Mouse (Mus musculus) liver, postnatal 0 days (tissue): ENCODE results near the gene Lrrc4c. TPM values are rescaled to one million over a fixed set of nuclear protein-coding genes. Genes with fewer than 3 reads are reported as not detected.

Experiments
- ATAC-seq: fragments of 200-750 bp; cut with Nextera tagmentation; 2 replicates; pipeline ENCODE4 v1.8.0; 2017; ENCODE audit warnings: mild to moderate bottlenecking, moderate library complexity
- DNase-seq: peaks from one replicate; pipeline ENCODE4 v3.0.0-alpha.2; 2016
- H3K27ac ChIP-seq: fragments of 300-500 bp; sonication (generic); 2 replicates; pipeline ENCODE4 v1.5.1; 2014; ENCODE audit warnings: antibody characterized with exemption, moderate library complexity, mild to moderate bottlenecking, low read depth
- H3K27me3 ChIP-seq: fragments of 300-500 bp; sonication (generic); 2 replicates; pipeline ENCODE4 v1.6.1; 2014; ENCODE audit warnings: low read length, control low read depth, mixed read lengths; ENCODE audit not compliant: insufficient read depth
- H3K36me3 ChIP-seq: fragments of 300-500 bp; sonication (generic); replicated peaks from 2 replicates; pipeline ENCODE4 v1.6.1; 2014; ENCODE audit warnings: mild to moderate bottlenecking, control low read depth, low read length, moderate library complexity, mixed read lengths; ENCODE audit not compliant: insufficient read depth
- H3K4me1 ChIP-seq: fragments of 300-500 bp; sonication (generic); 2 replicates; pipeline ENCODE4 v1.6.1; 2014; ENCODE audit warnings: antibody characterized with exemption, mild to moderate bottlenecking, control low read depth; ENCODE audit not compliant: insufficient read depth
- H3K4me2 ChIP-seq: fragments of 300-500 bp; sonication (generic); 2 replicates; pipeline ENCODE4 v1.6.1; 2014; ENCODE audit warnings: low read depth, mild to moderate bottlenecking, low read length, moderate library complexity, mixed read lengths
- H3K4me3 ChIP-seq: fragments of 300-500 bp; sonication (generic); 2 replicates; pipeline ENCODE4 v1.5.1; 2014; ENCODE audit warnings: low read depth, low read length
- H3K9ac ChIP-seq: fragments of 300-500 bp; sonication (generic); replicated peaks from 2 replicates; pipeline ENCODE4 v1.6.1; 2014; ENCODE audit warnings: mild to moderate bottlenecking, moderate library complexity
- H3K9me3 ChIP-seq: fragments of 300-500 bp; sonication (generic); 2 replicates; pipeline ENCODE4 v1.6.1; 2016; ENCODE audit warnings: mild to moderate bottlenecking, control low read depth, low read length, mixed read lengths
- CTCF ChIP-seq: sonication (generic); IDR thresholded peaks from 2 replicates; pipeline ENCODE4 v1.5.1; 2016; ENCODE audit warnings: antibody characterized with exemption, low read depth
- EP300 ChIP-seq: IDR thresholded peaks from 2 replicates; pipeline ENCODE4 v1.6.1; 2016; ENCODE audit warnings: antibody characterized with exemption, low read depth, mild to moderate bottlenecking
- WGBS: fragments of 180-500 bp; shearing (Covaris S2); extraction: QIAGEN DNeasy Blood & Tissue Kit; methylation state at CpG from one replicate; pipeline ENCODE4 v1.1.7; 2014; ENCODE audit not compliant: insufficient replicate concordance; 5-methylcytosine and 5-hydroxymethylcytosine counted together
- polyA plus RNA-seq: library from polyadenylated mRNA; unstranded; fragments of >200 nt; fragmentation: Nextera tagmentation; extraction: Ambion mirVana; gene quantifications from 2 replicates; pipeline ENCODE4 v1.2.1, GENCODE M21; 2015

The Lrrc4c gene
- polyA plus RNA-seq = 0.27 and 0.36 TPM in 2 replicates

DNA sequence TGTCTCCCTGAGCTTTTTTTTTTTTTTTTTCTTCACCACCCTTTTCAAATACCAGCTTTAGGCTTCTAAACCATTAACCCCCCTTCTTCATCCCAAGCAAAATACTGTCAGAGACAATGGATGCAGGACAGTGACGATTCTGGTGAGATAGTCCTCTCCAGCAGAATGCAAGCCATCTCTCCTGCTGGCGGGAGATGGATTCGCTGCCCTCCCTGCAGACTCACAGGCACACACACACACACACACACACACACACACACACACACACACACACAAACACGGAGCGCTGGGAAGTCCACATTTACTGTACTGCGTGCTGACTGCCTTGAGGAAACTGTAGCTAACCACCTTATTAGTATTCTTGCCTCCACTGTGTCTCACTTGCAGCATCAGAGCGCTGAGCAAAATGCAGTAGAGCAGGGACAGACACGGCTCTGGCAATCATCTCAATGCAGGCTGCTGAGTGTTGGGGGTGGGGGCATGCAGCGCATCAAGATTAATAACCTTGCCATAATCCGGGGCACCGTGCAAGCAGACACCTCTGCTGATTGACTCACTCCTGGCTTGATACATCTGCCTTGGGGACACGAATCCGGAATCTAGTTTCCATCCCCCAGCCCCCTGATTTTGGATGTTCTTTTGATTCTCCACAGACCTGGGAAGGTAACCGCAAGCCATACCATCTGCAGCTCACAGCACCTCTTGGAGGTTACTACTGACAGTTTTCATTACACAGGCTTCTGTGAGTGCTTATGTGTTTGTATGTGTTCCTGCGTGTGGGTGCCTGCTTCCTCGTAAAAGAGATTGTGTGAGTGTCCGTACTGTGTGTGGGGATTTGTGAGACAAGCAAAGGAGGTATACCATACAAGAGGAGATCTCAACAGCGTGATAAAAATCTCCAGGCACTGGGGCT, at the start of gene Lrrc4c:
Gene Lrrc4c (plus strand): TSS at position 783 of the 913 bp plus-strand sequence.
- TF ChIP-seq CTCF (no peak), EP300 (no peak)
- Histone ChIP-seq H3K9ac (no peak within 1 kb of the TSS), H3K27ac (no peak within 1 kb of the TSS), H3K4me3 (no peak within 1 kb of the TSS), H3K4me2 (no peak within 1 kb of the TSS), H3K36me3 (no peaks in the 10 kb centered on the region), H3K27me3 (no peaks in the 10 kb centered on the region), H3K4me1 (no peaks in the 10 kb centered on the region), H3K9me3 (no peaks in the 10 kb centered on the region)
- WGBS = 14% methylated on average over 18 of the region's 18 CpGs
- ATAC-seq (no peak), DNase-seq (no peak)

- TF ChIP-seq CTCF (no peak), EP300 (no peak)
- no peaks in the 10 kb centered on the region for H3K36me3 ChIP-seq
- no peaks in the 10 kb centered on the region for H3K4me1 ChIP-seq
- no peaks in the 10 kb centered on the region for H3K27me3 ChIP-seq
- WGBS = 67% methylated on average over 1 of the region's 1 CpGs
- no peak overlapping the region for H3K27ac ChIP-seq
- no peak overlapping the region for H3K4me2 ChIP-seq
- ATAC-seq (no peak), DNase-seq (no peak)
- no peak overlapping the region for H3K9ac ChIP-seq
- no peaks in the 10 kb centered on the region for H3K9me3 ChIP-seq
- no peak overlapping the region for H3K4me3 ChIP-seq
These were observed 42.9 kb upstream of the Lrrc4c start for GRCm38 (mm10) chr2:96275061-96275460.

GRCm38 (mm10) chr2:96282926-96283325, 35.0 kb upstream of the Lrrc4c start:
- Histone ChIP-seq H3K9me3 (no peaks in the 10 kb centered on the region), H3K9ac (no peak overlapping the region), H3K4me3 (no peak overlapping the region), H3K4me1 (no peaks in the 10 kb centered on the region), H3K36me3 (no peaks in the 10 kb centered on the region), H3K4me2 (no peak overlapping the region), H3K27me3 (no peaks in the 10 kb centered on the region), H3K27ac (no peak overlapping the region)
- DNase-seq (no peak), ATAC-seq (no peak)
- WGBS = 64% methylated on average over 5 of the region's 5 CpGs
- TF ChIP-seq CTCF = no peak
- no peak for TF ChIP-seq EP300

GRCm38 (mm10) chr2:96287512-96287911, 30.5 kb upstream of the Lrrc4c start:
- Histone ChIP-seq H3K4me3 (no peak overlapping the region), H3K9ac (no peak overlapping the region), H3K4me2 (no peak overlapping the region), H3K9me3 (no peaks in the 10 kb centered on the region), H3K36me3 (no peaks in the 10 kb centered on the region), H3K4me1 (no peaks in the 10 kb centered on the region), H3K27ac (no peak overlapping the region), H3K27me3 (no peaks in the 10 kb centered on the region)
- DNase-seq (no peak), ATAC-seq (no peak)
- 65% methylated on average over 4 of the region's 4 CpGs for WGBS
- TF ChIP-seq EP300 (no peak), CTCF (no peak)

DNA sequence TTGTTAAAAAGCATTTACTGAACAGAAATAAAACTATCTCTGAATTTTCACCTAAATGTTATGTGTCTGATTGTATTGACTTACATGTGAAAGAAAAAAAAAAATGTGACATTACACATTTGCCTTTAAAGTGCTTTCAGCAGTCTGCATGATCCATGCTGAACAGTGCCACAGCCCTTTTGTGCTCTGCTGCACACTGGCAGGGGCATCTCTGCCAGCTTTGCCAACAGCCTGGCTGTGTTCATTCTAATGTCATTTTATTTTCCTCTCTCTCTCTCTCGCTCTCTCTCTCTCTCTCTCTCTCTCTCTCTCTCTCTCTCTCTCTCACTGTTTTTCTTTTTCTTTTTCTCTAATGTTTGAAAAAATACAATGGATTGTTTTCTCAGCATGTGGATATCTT, 27.4 kb upstream of the Lrrc4c start:
- no peak overlapping the region for H3K27ac ChIP-seq
- H3K9ac ChIP-seq = no peak overlapping the region
- H3K4me2 ChIP-seq = no peak overlapping the region
- H3K27me3 ChIP-seq = no peaks in the 10 kb centered on the region
- no peak for DNase-seq
- no peaks in the 10 kb centered on the region for H3K36me3 ChIP-seq
- TF ChIP-seq CTCF = no peak
- TF ChIP-seq EP300 = no peak
- H3K4me3 ChIP-seq = no peak overlapping the region
- no peaks in the 10 kb centered on the region for H3K4me1 ChIP-seq
- ATAC-seq = no peak
- WGBS = 93% methylated on average over 1 of the region's 1 CpGs
- no peaks in the 10 kb centered on the region for H3K9me3 ChIP-seq

DNA sequence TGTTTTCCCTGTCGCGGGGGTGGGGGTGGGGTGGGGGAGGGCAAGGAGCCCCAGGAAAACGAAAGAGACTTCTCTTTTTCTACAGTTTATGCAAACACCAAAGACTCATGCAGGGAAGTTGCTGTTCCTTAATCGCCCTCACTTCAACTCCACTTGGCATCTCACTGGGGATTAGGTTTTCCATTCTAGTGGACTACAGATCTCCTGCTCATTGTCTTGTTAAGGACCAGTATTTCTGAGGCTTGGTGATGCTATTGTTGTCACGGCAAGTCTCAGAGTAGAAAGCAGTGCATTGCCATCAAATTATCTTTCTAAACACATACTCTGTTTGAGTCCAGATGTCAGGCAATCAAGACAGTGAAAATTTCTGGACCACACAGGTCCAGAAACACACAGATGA, 2.9 kb upstream of the Lrrc4c start:
- WGBS = 15% methylated on average over 5 of the region's 5 CpGs
- TF ChIP-seq EP300 (no peak), CTCF (no peak)
- no peaks in the 10 kb centered on the region for H3K4me1 ChIP-seq
- no peak for DNase-seq
- H3K27me3 ChIP-seq = no peaks in the 10 kb centered on the region
- H3K36me3 ChIP-seq = no peaks in the 10 kb centered on the region
- H3K4me2 ChIP-seq = no peak overlapping the region
- no peak overlapping the region for H3K4me3 ChIP-seq
- H3K9ac ChIP-seq = no peak overlapping the region
- no peak for ATAC-seq
- no peaks in the 10 kb centered on the region for H3K9me3 ChIP-seq
- no peak overlapping the region for H3K27ac ChIP-seq
